Mouse (Mus musculus) spleen, postnatal 36 days (tissue): ENCODE measurements around the gene B3gnt6.
A peak's percentile ranks its signal among the peaks of the same experiment; 100 is the strongest.

Source experiments
- DNase-seq, 2 experiments: peaks; one replicate each; pipeline ENCODE4 v3.0.0; 2022; ENCODE audit warnings: low spot score in 2 of 2, mixed read lengths in 1 of 2

The B3gnt6 gene

DNA sequence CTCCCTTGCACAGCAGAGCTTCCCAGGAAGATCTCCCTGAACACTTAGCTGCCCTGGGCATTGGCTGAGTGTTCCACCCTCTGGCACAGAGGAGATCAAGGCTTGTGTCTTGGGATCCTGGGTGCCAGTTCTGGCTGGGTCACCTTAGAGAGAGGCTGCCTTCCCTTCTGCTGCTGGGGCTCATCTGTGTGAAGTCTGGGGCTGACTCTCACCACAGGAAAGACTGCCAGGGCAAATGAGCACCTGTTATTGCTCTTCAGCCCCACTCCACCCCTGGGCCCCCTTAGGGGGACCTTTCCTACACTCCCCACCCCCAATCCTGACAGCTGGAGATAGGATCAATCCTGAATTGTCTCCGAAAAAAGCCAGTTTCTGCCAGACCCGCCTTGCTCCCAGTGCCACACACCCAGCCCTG is 22.2 kb downstream of the B3gnt6 start:
- no peak for DNase-seq

- DNase-seq, result peak in 1 of 2 experiments; percentile 34
Observed at GRCm38 (mm10) chr7:98176322-98177070, 22.8 kb downstream of the B3gnt6 start.

DNA sequence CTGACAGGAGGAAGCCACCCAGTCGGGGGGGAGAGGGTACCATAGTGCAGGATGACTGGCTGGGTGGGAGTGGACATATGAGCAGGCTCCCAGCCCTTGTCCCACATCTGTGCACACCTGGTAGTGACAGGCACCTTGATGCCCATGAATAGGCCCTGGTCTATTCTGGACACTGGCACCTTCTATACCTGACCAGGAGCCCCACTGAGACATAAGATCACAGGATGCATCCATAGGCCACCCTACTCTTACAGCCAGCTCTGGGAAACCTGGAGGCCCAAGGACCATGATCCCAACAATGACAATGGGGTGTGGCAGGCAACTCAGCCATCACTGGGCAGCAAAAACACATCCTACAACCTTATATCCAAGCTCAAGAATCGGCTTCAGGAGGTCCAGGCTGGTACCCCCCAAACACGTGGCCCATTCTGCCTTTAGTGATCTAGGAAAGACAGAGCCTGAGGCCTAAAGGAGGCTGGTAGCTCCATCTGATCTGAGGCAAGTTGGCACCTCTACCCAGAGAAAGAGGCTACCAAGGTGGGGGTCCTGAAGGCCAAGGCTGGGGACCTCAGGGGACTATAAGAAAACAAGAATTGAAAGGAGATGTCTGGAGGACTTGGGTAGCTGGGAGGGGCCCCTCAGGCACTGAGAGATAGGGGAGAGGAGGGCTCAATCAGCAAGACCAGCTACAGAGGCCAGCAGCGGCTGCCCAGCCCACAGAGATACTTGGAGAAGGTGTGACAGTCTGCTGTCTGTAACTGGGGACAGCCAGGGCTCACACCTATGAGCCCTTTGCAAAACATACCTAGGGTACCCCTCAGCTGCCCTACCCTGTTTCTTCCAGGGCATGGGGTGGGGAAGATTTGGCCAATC is 24.2 kb downstream of the B3gnt6 start:
- peak; percentile 63 to 76 for DNase-seq

DNA sequence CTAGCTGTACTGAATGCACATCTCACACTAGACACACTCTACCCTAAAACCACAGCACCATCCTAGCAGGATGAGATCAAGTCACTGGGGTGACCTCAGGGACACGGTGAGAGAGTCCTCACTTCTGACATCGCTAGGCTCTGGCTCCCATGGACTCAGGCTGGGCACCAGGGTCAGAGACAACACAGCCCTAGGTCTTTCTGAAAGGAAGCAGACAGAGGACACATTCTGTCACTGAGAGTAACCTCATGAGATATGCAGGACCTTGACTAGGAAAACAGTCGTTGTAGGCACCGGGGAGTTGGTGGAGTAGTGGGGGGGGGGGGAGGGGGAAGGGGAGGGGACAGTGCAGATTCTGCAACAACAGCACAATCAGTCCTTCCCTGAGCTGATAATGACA is 25.9 kb downstream of the B3gnt6 start:
- no peak for DNase-seq

GRCm38 (mm10) chr7:98172661-98173060 is 26.6 kb downstream of the B3gnt6 start:
- DNase-seq, result no peak

- DNase-seq, result peak; percentile 57 to 75
Observed at GRCm38 (mm10) chr7:98171141-98172073, 27.9 kb downstream of the B3gnt6 start.

- DNase-seq, result peak; percentile 61 to 63
Observed at GRCm38 (mm10) chr7:98164999-98165528, 34.2 kb downstream of the B3gnt6 start.

GRCm38 (mm10) chr7:98164382-98164998 is 34.8 kb downstream of the B3gnt6 start:
- DNase-seq, result no peak

DNA sequence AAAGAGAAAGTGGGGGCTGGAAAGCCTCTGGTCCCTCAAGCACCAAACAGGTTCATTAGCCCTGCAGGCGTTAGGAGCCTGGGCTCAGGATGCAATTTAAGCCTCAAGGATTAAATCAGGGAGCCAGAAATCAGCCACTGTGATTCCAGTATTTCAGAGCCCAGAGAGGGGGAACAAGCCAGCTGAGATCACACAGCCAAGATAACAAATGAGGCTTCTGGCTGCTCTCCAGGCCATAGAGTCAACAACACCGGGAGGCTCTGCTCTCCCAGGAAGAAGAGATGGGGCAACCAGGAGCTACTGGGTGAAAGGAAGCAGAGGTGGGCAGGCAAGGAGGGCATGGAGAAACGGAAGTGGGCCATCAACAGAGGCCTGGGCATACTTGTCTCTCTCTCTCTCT is 35.6 kb downstream of the B3gnt6 start:
- no peak for DNase-seq

DNA sequence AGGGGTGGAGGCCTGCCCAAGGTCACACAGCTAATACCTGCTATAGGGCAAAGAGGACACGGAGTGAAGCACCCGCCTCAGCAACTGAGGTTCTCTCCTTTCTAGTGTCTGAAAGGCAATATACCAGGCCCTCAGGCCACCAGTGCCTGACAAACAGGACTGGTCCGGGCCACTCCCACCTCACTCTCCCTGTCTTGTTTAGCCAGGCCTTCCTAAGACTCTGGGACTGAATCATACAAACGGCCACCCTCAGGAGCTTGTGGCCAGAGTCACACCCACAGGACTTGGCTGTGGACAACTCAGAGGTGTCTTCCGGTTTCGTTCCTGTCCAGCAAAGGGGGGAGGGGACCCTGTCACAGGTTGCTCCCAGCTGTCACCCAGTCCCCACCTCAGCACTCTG is 37.0 kb downstream of the B3gnt6 start:
- no peak for DNase-seq

- no peak for DNase-seq
Observed at GRCm38 (mm10) chr7:98160041-98160740, 39.1 kb downstream of the B3gnt6 start.

DNA sequence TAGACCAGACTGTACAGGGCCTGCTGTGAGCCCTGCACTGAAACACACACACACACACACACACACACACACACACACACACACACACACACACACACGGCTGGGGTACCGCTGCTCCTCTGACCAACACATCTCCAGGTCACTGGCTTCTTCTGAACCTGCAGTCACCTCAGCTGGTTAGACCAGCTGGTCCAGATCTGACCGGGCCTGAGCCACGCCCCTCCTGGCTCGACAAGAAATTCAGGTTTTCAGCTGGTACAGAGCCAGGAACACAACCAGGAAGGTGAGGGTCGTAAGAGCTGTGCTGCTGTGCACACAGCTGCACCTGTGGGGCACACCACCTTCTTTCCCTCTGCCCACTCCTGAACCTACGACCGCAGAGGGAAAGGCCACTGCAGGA is 40.8 kb downstream of the B3gnt6 start:
- DNase-seq, result no peak

DNA sequence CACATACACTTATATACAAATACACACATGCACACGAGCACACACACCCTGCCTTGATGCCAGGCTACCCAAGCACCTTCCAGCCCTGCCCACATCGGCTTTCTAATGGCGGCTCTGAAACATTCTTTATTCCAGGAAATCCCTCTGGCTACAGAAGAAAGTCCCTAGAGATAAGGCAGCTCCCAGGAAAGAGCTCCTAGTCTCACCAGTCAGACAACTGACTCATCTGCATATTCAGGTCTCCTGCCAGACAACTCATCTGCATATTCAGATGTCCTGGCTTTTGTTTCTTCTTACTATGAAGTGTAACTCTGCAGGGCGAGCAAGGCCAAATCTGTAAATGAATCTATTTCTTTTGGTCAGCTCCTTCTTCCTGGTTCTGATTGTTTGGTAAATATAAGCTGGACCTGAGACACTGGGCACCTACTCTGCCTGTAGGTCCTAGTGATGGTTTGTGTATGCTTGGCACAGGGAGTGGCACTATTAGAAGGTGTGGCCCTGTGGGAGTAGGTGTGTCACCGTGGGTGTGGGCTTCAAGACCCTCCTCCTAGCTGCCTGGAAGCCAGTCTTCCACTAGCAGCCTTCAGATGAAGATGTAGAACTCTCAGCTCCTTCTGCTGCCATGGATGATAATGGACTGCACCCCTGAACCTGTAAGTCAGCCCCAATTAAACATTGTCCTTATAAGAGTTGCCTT is 41.5 kb downstream of the B3gnt6 start:
- DNase-seq, result no peak

DNA sequence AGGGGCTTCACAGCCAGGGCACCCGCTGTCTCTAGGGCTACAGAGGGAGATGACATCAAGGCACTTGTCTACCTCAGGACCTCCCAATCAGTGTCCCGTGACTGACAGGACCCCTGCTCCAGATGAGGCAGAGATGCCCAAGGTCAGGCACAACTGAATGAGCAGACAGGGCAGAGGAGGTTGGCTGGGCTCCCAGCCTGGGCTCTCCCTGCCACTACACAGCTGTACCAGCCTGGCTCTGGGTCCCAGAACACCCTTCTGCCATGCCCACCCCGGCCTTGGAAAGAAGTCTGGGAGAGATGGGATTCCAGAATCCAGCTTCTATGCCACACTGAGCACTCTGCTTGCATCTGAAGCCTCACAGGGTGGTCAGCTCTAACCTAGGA is 43.0 kb downstream of the B3gnt6 start:
- no peak for DNase-seq

- peak; percentile 54 to 56 for DNase-seq
Observed at GRCm38 (mm10) chr7:98155546-98156279, 43.6 kb downstream of the B3gnt6 start.

DNA sequence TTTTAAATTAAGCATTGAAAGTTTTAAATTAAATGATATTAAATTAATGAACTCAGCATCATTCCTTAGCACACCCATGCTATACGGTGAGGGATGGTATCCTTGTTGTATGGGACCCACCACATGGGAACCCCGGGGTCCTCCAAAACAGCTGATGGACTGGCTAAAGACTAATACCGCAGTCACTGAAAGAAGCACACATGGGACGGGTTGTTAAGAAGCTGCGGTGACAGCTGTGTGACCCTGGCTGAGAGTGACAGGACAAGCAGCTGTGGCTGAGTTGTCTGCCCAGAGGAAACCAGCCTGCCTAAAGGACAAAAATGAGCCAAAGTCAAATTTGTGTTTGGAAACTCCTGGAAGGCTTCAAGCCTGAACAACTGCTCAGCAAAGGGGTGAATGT is 45.4 kb downstream of the B3gnt6 start:
- DNase-seq, result no peak

DNA sequence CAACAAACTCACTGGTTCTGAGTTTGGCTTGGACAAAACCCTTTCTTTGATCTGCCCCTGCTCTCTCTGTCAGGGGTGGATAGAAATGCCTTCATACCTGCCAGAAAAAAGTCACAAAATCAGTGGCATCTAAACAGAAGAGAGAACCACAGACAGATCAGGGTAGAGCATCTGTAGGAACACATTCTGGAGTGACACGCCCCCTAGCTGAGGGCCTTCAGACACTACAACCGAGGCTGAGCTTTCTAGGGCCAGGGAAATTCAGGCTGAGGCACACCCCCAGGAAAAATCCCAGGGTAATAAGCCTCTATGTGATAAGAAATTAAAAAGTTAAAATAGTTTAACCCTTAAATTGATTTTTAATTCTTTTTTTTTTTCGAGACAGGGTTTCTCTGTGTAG is 45.9 kb downstream of the B3gnt6 start:
- no peak for DNase-seq

GRCm38 (mm10) chr7:98152400-98152799 is 46.9 kb downstream of the B3gnt6 start:
- no peak for DNase-seq

GRCm38 (mm10) chr7:98150525-98150924 is 48.8 kb downstream of the B3gnt6 start:
- no peak for DNase-seq
